Mouse (Mus musculus) neural tube, embryonic 10.5 days (tissue): ENCODE results near the gene Gpr152.
"Not testable (repeated sequence)": the region's sequence is repeated elsewhere in the genome, so short reads cannot be mapped to it uniquely, and the experiment has no call there.

Source experiments
- DNase-seq: peaks from one replicate; pipeline ENCODE4 v3.0.0-alpha.2; 2017; ENCODE audit warnings: low spot score; ENCODE audit errors: extremely low spot score

Gpr152 gene

DNA sequence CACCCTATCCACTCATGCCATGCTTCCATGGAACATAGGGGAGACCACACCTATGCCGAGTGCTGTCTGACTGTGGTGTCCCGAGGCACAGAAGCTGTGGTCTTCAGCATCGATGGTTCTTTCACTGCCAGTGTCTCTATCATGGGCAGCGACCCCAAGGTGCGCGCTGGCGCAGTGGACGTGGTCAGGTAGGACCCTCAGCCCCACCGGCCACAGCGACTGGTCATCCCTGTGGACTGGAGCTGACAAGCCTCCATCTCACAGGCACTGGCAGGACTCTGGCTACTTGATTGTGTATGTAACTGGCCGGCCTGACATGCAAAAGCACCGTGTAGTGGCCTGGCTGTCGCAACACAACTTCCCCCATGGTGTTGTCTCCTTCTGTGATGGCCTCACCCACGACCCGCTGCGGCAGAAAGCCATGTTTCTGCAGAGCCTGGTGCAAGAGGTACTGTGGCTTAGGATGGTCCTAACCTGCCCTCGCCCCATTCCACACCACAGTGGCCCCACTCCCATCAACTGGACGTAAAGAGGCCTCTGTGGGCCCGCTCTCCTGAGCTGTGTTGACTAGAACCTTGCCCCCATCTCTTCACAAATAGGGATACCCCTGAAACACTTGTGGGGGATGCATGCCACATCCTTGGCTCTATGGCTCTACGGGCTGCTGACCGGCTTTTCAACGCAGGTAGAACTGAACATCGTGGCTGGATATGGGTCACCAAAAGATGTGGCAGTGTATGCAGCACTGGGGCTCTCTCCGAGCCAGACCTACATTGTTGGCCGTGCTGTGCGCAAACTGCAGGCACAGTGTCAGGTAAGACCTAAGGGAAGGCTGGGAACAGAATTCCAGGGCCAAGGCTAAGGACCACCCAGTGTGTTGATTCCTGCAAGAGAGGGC is 27.3 kb upstream of the Gpr152 start:
- DNase-seq: no peak

DNA sequence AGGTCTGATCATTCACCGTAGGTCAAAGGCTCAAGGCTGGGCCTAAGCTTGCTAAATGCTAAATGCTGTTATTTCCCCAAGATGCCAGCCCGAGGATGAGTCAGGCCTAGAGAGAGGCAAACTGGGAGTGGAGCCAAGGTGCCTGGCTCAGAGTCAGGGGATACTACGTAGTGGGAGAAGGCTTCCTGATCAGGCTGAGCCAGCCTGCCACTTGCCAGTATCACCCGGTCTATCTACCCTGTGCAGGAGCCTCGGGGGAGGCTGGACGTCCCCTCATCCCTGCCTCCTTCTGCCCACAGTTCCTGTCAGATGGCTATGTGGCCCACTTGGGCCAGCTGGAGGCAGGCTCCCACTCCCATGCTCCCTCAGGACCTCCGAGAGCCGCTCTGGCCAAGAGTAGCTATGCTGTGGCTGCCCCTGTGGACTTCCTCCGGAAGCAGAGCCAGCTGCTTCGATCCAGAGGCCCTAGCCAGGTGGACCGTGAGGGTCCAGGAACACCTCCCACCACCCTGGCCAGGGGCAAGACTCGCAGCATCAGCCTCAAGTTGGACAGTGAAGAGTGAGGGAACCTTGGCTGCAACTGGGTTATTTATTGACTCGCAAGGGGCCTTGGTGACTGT is 26.3 kb upstream of the Gpr152 start:
- DNase-seq: no peak

DNA sequence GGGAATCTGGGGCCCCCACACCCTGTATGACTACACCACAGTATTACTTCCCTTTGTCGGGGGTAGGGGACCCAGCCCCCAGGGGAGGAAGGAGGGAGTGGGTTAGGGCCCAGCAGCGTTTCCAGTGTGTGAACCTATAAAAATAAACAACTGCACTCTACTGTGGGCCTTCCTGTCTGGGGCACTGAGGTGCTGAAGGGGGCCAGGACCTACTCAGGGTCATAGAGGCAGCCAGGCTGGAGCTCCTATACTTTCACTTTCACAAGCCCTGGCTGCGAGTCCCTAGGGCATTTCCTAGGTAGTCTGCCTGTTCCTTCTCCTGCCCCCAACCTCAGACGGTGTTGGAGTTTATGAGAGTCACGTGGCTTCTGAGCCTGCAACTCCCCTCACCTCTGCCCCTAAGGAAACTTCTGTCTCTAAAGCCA is 25.8 kb upstream of the Gpr152 start:
- no peak for DNase-seq

DNA sequence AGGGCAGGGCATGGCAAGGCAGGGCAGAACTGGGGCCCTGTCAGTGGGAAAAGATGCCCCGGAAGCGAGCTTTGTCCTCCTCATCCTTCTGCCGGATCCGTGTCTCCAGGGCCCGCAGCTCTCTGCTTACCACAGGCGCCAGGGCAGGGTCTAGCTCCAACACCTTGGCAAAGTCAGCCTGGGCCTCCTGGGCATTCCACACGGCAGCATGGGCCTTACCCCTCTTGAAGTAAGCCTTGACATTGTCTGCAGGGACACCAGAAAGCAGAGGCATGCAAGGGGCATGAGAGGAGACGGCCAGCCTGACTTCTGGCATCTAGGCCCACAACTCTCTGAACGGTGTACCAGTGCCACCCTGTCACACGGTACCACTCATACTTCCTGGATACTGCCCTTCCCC is 25.0 kb upstream of the Gpr152 start:
- DNase-seq: no peak

DNA sequence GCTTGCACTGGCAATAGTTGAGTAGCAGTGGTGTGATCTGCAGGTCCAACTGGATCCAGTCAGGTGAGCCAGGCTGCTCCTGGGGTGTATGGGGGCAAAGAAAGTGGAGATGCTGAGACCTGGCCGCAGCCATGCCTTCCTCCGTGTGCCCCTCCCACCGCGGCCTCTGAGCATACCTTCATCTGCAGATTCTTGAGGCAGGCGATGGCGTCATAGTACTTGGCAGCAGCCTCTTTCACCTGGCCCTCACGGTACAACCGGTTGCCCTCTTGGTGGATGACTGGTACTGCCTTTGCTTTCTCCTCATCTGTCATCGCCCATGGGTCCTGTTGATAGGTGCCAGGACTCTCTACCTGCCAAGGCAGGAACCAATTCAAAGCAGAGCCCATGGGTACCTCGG is 24.4 kb upstream of the Gpr152 start:
- no peak for DNase-seq

DNA sequence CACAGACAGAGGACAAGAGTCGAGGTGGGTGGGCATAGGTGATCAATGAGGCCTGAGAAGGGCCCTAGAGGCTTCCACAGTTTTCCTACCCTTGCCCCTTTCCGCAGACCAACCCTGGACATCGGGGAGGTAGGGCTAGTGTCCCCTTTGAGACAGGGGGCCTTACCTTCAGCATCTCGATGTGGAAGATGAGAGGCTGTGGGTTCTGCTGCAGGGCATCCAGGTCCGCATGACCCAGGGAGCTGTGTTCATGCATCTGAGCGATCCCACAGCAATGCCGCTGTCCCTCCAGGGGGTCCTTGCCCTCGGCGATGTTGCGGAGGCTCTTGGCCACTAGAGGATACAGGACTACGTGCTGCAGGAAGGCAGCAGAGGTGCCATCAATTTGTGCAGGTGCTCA is 23.8 kb upstream of the Gpr152 start:
- DNase-seq: no peak

DNA sequence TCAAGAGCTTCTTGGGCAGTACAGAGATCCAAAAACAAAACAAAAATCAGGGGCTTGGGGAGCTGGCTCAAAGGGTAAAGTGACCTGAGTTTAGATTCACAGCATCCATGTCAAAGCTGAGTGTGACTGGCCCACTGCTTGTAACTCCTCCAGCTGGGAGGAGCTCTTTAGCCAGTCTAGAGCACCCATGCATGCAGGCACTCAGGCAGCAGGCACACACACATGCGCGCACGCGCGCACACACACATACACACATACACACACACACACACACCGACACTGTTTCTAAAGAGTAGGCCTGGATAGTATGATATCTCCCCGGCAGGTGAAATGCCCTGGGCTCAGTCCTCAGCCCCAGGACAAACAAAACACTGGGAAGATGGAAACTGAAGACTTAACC is 22.6 kb upstream of the Gpr152 start:
- DNase-seq: no peak

DNA sequence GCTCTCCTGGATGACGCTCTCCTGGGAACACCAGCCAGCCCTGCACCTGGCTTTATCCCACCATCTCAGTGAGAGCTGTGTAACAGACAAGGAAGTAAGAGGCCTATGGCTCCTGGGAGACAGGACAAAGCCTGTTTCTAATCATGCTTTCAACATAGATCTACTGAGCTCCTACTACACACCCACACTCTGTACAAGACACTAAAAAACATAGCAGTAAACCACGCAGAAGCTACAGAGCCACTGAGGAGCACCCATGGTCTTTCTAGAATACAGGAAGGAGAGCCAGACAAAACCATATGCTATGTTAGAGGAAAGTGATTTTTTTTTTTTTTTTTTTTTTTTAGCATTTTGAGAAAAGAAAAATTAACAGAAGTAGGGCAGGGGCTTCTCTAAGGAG is 21.2 kb upstream of the Gpr152 start:
- no peak for DNase-seq

DNA sequence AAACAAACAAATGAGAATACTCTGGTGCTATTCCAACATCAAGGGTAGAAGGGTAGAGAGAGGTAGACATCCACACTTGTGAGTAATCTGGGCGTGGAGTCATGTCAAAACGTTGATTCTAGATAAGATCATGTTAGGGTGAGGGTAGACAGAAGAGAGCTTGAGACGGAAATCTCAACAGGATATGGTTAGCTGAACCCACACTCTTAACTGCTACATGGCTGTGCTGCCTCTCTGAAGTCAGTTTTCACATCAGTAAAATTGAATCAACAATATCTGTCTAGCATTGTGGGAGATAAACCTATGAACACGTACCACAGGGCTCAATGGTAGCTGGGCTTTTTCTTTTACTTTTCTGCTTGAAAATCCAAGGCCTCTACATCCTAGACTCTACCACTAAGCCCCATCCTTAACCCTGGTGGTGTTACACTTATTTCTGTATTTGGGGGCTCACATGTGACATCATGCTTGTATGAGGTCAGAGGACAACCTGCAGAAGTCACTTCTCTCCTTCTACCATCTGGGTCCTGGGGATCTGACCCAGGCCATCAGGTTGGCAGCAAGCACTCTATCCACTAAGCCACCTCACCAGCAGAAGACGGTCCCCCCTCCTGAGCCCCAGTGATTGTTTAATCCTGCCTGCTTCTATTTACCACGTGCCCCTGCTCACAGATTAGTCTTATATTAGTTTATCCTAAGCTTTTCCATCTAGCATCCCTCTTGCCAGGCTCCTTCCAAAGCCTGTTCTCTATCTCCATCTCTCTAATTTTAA is 19.7 kb upstream of the Gpr152 start:
- DNase-seq: no peak

DNA sequence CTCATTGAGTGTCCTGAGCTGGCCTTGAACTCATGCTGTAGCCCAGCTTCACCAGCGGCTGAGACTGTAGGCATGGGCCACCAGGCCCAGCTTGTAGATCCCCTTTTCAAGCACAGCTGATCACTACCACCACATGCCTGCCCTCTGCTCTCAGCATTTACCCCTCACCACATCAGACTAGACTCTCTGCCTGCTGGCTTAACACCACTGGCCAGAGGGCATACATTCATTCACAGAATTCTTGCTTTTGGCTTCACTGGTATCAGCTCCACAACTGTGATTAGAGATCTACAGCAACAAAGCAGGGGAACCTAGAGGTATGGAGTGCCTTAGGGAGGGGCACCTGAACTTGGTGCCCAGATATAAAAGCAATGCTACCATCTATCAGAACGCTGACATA is 19.1 kb upstream of the Gpr152 start:
- no peak for DNase-seq

DNA sequence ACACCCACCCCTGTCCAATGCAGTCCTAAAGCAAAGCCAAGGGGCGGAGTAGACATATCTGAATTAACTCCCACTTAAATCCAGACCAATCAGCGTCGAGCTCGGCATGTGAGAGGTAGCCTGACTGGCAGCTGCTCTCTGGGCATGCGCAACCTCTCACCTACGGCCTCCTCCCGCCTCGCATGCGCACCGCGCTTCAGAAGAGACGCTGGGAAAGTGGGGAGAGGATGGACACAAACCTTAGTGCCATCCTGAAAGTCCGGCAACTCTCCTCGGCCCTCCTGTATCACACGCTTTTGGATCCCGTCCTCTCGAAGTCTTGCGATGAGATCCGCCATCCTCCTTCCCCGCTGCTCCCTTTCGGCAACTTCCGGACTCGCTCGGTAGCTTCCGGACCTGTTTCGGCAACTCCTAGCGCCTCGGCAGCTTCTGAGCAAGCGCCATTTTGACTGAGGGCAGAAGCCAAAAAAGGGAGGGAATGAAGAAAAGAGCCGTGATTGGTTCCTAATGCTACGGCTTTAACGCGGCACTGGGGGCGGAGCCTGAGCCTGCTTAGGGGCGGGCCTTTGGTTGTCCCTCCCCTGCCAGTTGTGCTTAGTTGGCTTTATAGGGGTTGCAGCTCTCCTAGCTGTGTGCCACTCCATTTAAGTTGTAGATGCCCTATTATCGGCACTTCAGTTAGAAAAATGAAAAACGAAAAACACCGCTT is 18.3 kb upstream of the Gpr152 start:
- DNase-seq: peak; percentile 96

DNA sequence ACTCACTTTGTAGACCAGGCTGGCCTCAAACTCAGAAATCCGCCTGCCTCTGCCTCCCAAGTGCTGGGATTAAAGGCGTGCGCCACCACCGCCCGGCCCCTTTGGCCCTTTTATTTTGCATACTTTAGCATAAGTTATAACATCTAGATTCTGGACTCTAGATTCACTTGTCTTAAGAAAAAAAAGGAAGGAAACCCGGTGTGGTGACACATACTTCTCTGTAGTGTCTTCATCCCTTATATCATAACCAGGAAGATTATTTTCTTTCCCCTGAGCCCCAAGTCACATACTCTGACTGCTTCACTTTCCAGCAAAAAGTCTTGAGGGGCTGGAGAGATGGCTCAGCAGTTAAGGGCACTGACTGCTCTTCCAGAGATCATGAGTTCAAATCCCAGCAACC is 17.7 kb upstream of the Gpr152 start:
- DNase-seq: not testable (repeated sequence)

DNA sequence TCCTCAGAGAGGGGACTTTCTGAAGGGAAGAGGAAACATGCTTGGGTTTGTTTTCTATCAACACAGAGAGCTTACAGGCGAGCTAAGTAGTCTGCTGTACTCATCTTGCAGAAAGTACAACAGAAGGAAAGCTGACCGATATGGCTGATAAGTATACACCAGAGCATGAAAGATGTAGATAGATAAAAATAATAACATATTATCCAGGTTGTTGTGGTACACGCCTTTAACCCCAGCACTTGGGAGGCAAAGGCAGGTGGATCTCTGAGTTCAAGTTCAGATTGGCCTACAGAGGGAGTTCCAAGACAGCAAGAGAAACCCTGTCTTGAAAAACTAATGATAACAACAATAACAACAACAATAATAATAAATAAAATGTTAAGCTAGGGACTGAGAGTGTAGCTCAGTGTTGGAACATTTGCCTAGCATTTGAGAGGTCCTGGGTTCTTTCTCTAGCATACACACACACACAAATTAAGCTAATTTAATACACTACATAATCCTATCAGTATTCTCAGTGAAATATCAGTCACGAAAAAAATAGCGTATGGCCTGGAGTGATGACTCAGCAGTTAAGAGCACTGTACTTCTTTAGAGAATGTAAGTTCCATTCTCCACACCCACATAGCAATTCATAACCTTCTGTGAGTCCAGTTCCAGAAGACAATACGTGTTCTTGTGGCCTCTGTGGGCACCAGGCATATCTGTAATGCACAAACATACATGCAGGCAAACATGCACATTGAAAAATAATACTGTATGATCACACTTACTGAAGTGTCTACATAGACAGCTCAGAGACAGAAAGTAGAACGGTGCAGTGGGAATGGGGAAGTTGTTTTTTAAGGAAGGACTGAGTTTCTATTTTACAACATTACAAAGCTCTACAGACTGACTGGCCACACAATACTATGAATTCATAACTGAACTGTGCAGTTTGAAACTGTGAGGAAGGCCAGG is 16.9 kb upstream of the Gpr152 start:
- DNase-seq: no peak

DNA sequence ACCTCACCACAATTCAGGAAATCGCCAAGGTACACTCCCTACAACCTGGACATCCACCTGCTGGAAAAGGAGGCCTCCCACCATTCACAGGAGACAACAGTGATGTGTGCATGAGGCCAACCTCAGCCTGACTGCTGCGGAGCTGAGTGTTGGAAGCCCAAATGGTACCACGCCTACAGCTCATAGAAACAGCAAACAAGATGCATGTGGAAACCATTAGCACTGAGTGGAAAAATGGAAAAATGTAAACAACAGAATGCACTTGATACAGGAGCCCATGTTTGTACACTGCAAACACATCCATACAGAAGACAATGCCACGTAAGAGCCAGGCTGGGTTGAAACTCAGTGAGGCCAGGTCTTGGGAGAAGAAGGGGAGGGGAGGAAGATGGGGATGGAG is 15.2 kb upstream of the Gpr152 start:
- no peak for DNase-seq

DNA sequence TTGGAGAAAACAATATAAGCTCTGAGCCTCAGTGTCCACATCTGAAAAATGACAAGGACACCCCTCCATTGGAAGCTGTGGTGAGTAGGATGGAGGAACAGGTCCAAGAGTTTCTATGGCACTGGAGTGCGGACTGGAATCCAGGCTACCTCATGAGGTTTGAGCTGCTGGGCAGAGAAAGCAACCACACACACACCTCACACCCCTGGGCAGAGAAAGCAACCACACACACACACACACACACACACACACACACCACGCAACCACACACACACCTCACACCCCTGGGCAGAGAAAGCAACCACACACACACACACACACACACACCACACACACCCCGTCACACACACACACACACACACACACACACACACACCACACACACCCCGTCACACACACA is 14.3 kb upstream of the Gpr152 start:
- not testable (repeated sequence) for DNase-seq

DNA sequence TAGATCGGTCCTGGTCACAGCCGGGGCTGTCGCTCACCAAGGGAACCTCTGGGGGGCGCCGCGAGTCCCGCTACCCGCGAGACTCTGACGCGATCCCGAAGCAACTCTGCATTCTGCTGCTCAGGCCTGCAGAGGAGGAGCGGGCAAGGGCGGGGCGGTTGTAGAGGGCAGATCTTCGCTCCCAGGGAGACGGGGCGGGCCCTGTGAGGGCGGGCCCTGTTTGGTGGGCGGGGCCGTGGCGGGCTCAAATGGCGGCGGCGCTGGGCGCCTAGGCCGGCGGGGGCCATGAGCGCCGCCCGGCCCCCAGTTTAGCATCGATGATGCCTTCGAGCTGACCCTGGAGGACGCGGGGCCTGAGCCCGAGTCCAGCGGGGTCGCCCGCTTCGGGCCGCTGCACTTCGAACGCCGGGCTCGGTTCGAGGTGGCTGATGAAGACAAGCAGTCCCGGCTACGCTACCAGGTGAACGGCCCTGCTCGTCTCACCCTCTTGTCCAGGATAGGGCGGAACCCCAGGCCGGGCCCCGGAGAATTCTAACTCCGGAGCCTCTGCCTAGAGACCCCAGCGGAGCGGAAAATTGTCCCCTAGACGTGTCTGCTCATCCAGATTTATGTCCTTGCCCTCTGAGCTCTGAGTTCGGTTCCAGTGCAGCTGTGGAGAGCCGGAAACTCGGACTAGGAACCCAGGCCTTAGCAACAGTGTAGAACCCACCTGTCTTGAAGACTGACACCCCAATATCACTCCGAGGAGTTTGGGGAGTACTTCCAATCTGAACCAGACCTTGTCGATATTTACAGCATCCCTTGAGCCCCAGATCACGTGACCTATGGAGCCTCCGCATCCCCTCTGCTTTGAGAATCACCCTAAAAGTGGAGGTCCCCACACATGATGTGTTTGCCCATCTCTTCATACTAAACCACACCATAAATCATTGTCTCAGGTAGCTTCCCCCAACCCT is 13.6 kb upstream of the Gpr152 start, which contains the start of gene Aip:
Gene Aip (minus strand): TSS at position 118 of the 956 bp plus-strand sequence.
- peak; percentile 97 for DNase-seq

DNA sequence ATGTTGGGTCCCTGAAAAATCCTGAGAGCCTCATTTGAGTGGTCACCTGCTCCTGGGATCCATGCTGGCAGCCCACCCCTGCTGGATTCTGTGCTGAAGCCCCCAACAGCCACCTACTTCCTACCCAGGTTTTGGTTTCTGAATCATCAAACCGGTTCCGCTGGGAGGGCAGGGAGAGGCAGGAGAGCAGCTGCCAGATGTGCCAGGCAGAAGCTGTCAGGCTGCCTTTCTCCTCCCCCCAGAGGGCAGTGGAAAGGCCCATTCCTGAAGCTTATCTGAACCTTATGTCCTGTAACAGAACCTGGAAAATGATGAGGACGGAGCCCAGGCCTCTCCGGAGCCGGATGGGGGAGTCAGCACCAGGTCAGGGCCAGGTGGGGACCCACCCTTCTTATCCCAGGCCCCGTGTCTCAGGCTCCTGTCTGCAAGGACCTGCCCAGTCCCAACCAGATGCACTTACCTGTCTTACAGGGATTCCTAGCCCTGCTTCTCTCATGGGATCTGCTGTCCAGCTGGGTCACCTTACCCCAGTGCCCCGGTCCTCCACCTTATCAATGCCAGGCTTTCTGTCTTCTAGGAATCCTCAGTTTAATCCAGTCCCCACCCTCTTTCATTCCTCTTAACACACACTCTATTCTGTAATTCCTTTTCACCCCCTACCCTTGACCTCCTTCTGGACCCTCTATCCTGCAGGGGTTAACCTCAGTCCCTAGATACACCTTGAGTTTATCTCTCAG is 12.7 kb upstream of the Gpr152 start:
- no peak for DNase-seq

DNA sequence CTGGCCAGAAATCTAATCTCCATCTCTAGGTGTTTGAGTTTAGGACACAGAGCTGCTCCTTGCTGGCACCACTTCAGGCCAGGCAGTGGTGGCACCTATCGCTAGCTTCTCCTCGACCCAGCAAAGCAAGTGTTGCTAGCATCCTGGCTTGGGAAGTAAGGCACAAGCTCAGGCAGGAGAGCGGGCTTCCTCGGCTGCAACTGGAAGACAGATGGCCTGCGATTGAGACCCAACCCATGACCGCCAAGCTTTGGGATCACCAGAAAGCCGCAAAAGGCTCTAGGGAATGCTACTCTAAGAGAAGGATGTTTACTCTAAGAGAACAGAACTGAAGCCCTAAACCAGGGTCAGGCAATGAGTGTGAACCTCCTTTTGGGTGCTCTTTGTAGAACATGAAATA is 10.1 kb upstream of the Gpr152 start:
- DNase-seq: no peak
